Mouse (Mus musculus) layer of hippocampus, adult 2 months (tissue): ENCODE results near the gene Taar2. TPM values are rescaled to one million over a fixed set of nuclear protein-coding genes. Genes with fewer than 3 reads are reported as not detected.
A peak's percentile ranks its signal among the peaks of the same experiment; 100 is the strongest.

Experiments used
- DNase-seq, 2 experiments: peaks; one replicate each; pipeline ENCODE4 v3.0.0; 2022; ENCODE audit warnings: low spot score in 2 of 2
- H3K27ac ChIP-seq: fragments of 200-600 bp; 2 replicates; pipeline ENCODE4 v1.8.1; 2022
- H3K4me3 ChIP-seq: fragments of 200-600 bp; 2 replicates; pipeline ENCODE4 v1.8.1; 2022; ENCODE audit warnings: mild to moderate bottlenecking
- CTCF ChIP-seq: fragments of 200-600 bp; conservative IDR thresholded peaks from 2 replicates; pipeline ENCODE4 v1.8.1; 2022; ENCODE audit warnings: antibody characterized with exemption, mild to moderate bottlenecking, moderate library complexity
- total RNA-seq, 2 experiments: library from RNA; stranded (reverse); gene quantifications; 2 replicates each; pipeline ENCODE4 v1.2.3; 2021

Taar2 gene
- total RNA-seq, 2 experiments from 2014 or later: not detected

- Histone ChIP-seq H3K27ac (no peak overlapping the region), H3K4me3 (no peak overlapping the region)
- TF ChIP-seq CTCF: no peak
- no peak for DNase-seq
Observed at GRCm38 (mm10) chr10:23959071-23959470, 20.7 kb downstream of the Taar2 start.

- DNase-seq: no peak
- TF ChIP-seq CTCF: no peak
- Histone ChIP-seq H3K4me3 (no peak within 1 kb of the TSS), H3K27ac (no peak within 1 kb of the TSS)
Observed at GRCm38 (mm10) chr10:23960444-23960915, 22.1 kb downstream of the Taar2 start, which contains the start of gene Taar4. Gene Taar4, plus strand, starts transcription at chr10:23960494.

DNA sequence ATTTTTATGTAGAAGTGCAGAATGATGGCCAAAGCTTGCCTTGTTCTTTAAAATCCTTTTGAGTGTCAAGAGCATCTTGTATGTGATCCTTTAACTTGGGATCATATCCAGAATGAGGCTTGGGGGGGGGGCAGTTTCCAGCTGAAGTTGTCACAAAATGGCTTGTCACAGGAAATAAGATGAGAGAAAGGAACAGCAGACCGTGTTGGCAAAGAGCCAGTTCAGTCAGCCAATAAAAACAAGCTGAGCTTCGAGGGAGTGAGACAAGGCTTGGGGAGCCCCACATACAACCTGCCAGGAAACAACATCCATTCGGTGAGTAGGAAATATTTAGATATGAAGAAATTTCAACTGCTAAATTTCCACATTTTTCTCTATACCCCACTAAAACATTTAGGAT is 25.1 kb downstream of the Taar2 start:
- no peak for TF ChIP-seq CTCF
- Histone ChIP-seq H3K27ac (no peak overlapping the region), H3K4me3 (no peak overlapping the region)
- no peak for DNase-seq

DNA sequence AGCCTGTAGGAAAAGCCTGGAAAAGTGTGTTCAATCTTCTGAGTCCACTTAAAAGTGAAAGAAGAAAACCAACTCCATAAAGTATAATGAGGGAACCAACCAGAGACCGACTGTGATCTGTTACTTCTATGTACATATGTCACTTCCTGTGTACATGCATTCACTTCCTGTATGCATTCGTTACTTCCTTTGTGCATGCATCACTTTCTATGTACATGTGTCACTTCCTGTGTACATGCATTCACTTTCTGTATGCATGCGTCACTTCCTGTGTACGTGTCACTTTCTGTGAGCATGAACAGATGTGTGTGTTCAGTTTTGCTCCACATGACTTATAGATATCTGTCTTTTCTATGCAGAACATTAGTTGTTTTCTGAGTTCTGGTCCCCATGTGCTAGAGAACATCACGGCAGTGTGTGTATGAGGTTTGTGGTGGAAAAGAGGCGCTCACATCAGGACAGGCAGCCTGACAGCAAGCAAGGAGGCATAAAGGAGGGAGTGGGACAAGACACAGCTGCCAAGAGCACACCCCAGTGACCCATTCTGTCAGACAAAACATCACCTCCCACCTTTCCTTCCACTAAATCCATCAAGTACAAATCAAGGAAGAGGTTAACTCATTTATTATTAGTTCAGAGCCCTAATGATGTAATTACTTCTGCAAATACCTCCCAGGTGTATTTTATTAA is 26.7 kb downstream of the Taar2 start:
- H3K4me3 ChIP-seq: no peak overlapping the region
- H3K27ac ChIP-seq: no peak overlapping the region
- TF ChIP-seq CTCF: no peak
- DNase-seq: no peak

DNA sequence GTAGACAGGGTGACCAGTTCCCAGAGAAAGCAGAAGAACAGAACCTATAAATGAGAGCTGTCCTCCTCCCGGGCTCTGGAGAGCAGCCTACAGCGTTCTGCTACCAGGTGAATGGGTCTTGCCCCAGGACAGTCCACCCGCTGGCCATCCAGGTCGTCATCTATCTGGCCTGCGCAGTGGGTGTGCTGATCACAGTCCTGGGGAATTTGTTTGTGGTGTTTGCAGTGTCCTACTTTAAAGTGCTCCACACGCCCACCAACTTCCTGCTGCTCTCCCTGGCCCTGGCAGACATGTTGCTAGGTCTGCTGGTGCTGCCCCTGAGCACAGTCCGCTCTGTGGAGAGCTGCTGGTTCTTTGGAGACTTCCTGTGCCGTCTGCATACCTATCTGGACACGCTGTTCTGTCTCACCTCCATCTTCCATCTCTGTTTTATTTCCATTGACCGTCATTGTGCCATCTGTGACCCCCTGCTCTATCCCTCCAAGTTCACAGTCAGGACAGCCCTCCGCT is 32.3 kb downstream of the Taar2 start, which contains the start of gene Taar5:
Gene Taar5, plus strand, starts transcription at position 51 of the 510 bp plus-strand sequence.
- TF ChIP-seq CTCF: no peak
- Histone ChIP-seq H3K27ac (no peak within 1 kb of the TSS), H3K4me3 (no peak within 1 kb of the TSS)
- DNase-seq: no peak

DNA sequence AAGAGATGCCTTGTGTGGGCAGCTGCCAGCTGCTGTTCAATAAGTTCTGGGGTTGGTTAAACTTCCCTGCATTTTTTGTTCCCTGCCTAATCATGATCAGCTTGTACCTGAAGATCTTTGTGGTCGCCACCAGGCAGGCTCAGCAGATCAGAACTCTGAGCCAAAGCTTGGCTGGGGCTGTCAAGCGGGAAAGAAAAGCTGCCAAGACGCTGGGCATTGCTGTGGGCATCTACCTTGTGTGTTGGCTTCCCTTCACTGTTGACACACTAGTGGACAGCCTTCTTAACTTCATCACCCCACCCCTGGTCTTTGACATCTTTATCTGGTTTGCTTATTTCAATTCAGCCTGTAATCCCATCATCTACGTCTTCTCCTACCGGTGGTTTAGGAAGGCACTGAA is 32.9 kb downstream of the Taar2 start:
- no peak overlapping the region for H3K4me3 ChIP-seq
- DNase-seq: no peak
- no peak overlapping the region for H3K27ac ChIP-seq
- no peak for TF ChIP-seq CTCF

- H3K4me3 ChIP-seq: no peak overlapping the region
- H3K27ac ChIP-seq: no peak overlapping the region
- no peak for DNase-seq
- no peak for TF ChIP-seq CTCF
Observed at GRCm38 (mm10) chr10:23977958-23978357, 39.6 kb downstream of the Taar2 start.

GRCm38 (mm10) chr10:23978901-23979705 is 40.7 kb downstream of the Taar2 start:
- H3K27ac ChIP-seq: no peak overlapping the region

GRCm38 (mm10) chr10:23985546-23985945 is 47.2 kb downstream of the Taar2 start, which contains the start of gene Taar6:
Gene Taar6, minus strand, starts transcription at chr10:23985646.
- DNase-seq: no peak
- TF ChIP-seq CTCF: no peak
- Histone ChIP-seq H3K27ac (no peak within 1 kb of the TSS), H3K4me3 (no peak within 1 kb of the TSS)

More at GRCm38 (mm10) chr10:23978901-23979705, 40.7 kb downstream of the Taar2 start:
- no peak overlapping the region for H3K4me3 ChIP-seq
- peak; percentile 70 for TF ChIP-seq CTCF
- peak; percentile 61 to 75 for DNase-seq

GRCm38 (mm10) chr10:23986419-23986818 is 48.0 kb downstream of the Taar2 start:
- no peak overlapping the region for H3K4me3 ChIP-seq
- H3K27ac ChIP-seq: no peak overlapping the region
- no peak for DNase-seq
- TF ChIP-seq CTCF: no peak

Other genes starting within 250 kb of the Taar2 start
- 100 to 1,000 TPM; 201 to 281 TPM for gene Rps12, start 151.3 kb upstream of the Taar2 start, total RNA-seq
- 10 to 100 TPM; 28.1 to 31.2 TPM for gene Slc18b1, start 141.6 kb upstream of the Taar2 start, total RNA-seq
- gene Vnn3, start 87.1 kb upstream of the Taar2 start, total RNA-seq: under 1 TPM in 1 of 2 experiments, not detected in 1; 0.26 TPM
- under 1 TPM in 1 of 2 experiments, not detected in 1; 0.20 TPM for gene Vnn1, start 43.9 kb upstream of the Taar2 start, total RNA-seq
- gene Taar1, start 18.2 kb upstream of the Taar2 start, total RNA-seq: not detected
- not detected for gene Taar3, start 11.0 kb downstream of the Taar2 start, total RNA-seq
- not detected for gene Taar4, start 21.9 kb downstream of the Taar2 start, total RNA-seq
- not detected for gene Taar5, start 32.1 kb downstream of the Taar2 start, total RNA-seq
- gene Taar6, start 47.1 kb downstream of the Taar2 start, total RNA-seq: not detected
- gene Taar7a, start 54.9 kb downstream of the Taar2 start, total RNA-seq: not detected
- gene Taar7b, start 61.4 kb downstream of the Taar2 start, total RNA-seq: not detected
- gene Taar7d, start 88.7 kb downstream of the Taar2 start, total RNA-seq: not detected
- not detected for gene Taar7e, start 99.0 kb downstream of the Taar2 start, total RNA-seq
- gene Taar7f, start 110.9 kb downstream of the Taar2 start, total RNA-seq: not detected
- not detected for gene Taar8a, start 137.9 kb downstream of the Taar2 start, total RNA-seq
- not detected for gene Taar8b, start 153.7 kb downstream of the Taar2 start, total RNA-seq
- not detected for gene Taar8c, start 163.3 kb downstream of the Taar2 start, total RNA-seq
- gene Taar9, start 171.0 kb downstream of the Taar2 start, total RNA-seq: not detected
- gene Stx7, start 210.7 kb downstream of the Taar2 start, total RNA-seq: 100 to 1,000 TPM; 131 to 136 TPM